Mouse (Mus musculus): ENCODE measurements around the gene Gm38655. TPM values are rescaled to one million over a fixed set of nuclear protein-coding genes. Genes with fewer than 3 reads are reported as not detected.
A peak's percentile ranks its signal among the peaks of the same experiment; 100 is the strongest.

Gene Gm38655
- polyA plus RNA-seq, 1 experiment from 2014 or later: not detected

GRCm38 (mm10) chr17:25210006-25210405, 34.7 kb upstream of the Gm38655 start:
- no peaks in the 10 kb centered on the region for H3K27me3 ChIP-seq
- WGBS: 91% methylated on average over 4 of the region's 4 CpGs
- no peaks in the 10 kb centered on the region for H3K9me3 ChIP-seq
- no peak overlapping the region for H3K4me3 ChIP-seq (replicated peaks)
- peaks cover 93% of the 10 kb centered on the region for H3K36me3 ChIP-seq
- H3K4me2 ChIP-seq (replicated peaks): no peak overlapping the region
- no peak overlapping the region for H3K27ac ChIP-seq
- H3K9ac ChIP-seq (replicated peaks): no peak overlapping the region
- H3K4me1 ChIP-seq (replicated peaks): no peaks in the 10 kb centered on the region
- ATAC-seq: no peak

- WGBS: 95% methylated on average over 4 of the region's 4 CpGs
- Histone ChIP-seq H3K9ac (replicated peaks) (no peak overlapping the region), H3K27ac (no peak overlapping the region), H3K4me2 (replicated peaks) (no peak overlapping the region), H3K27me3 (no peaks in the 10 kb centered on the region), H3K4me3 (replicated peaks) (no peak overlapping the region), H3K9me3 (no peaks in the 10 kb centered on the region), H3K36me3 (peaks cover 72% of the 10 kb centered on the region), H3K4me1 (replicated peaks) (no peaks in the 10 kb centered on the region)
- ATAC-seq: no peak
Observed at GRCm38 (mm10) chr17:25202401-25202800, 27.1 kb upstream of the Gm38655 start.

DNA sequence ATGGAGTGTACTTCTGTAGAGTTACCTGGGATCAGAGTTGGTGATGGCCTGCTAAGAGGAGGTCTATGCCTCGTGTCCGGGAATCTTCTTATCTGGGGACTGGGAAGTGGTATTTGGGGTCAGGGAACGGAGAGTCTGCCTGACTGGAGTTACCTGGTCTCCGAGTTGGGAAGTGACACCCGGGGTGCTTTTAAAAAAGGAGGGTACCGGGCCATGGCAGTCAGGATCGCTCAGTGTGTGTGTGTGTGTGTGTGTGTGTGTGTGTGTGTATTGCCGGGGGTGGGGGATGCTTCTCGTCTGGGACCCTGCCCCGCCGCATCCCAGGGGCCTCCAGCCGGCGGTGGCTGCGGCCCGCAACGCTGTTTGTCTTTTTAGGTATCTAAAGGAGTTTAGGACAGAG, 13.8 kb upstream of the Gm38655 start:
- H3K27me3 ChIP-seq: no peaks in the 10 kb centered on the region
- H3K36me3 ChIP-seq: peaks cover 14% of the 10 kb centered on the region
- H3K9me3 ChIP-seq: no peaks in the 10 kb centered on the region
- peak overlapping the region; percentile 98 for H3K4me3 ChIP-seq (replicated peaks)
- H3K4me1 ChIP-seq (replicated peaks): peaks cover 35% of the 10 kb centered on the region
- no peak overlapping the region for H3K27ac ChIP-seq
- peak overlapping the region; percentile 91 for H3K9ac ChIP-seq (replicated peaks)
- no peak for ATAC-seq
- 3% methylated on average over 16 of the region's 16 CpGs for WGBS
- H3K4me2 ChIP-seq (replicated peaks): peak overlapping the region; percentile 94

DNA sequence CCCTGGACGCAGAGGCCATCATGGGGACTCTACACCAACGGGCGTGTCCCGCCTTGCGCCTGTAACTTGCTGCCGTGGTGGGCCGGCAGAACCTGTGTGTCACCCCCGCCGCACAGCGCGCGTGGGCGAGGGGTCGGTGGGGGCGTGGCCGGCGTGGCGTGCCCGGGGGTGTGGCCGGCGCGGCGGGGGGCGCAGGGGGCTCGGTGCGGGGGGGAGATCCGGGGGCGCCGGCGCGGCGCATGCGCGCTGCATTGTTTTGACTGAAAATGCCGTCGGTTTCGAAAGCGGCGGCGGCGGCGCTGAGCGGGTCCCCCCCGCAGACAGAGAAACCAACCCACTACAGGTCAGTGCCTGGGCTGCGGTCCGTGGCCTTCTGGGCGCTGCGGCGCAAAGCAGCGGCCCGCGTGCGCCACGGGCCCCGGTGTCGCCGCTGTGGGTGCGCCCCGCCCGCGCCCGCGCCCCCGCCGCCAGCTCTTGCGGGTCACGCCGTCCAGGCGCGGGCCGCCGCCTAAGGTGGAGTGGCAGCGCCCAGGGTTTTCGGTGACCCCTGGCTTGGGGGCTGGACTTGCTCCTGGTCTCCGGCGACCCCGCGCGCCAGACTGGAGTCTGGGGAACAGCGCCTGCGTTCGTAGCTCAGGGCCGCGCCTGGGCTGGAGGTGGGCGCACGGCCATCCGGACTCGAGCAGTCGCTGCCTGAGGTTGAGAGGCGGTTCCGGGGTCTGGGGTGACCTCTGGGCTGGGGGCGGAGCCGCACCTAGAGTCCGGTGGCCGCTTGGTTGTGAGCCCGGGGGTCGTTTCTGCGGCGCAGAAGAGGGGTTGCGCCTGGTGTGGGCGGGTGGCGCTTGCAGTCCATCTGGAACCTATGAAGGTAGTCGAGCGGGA, 13.1 kb upstream of the Gm38655 start, which contains the start of gene Unkl:
Unkl (plus strand) TSS at position 248 of the 882 bp plus-strand sequence.
- Histone ChIP-seq H3K9ac (replicated peaks) (peak within 1 kb of the TSS; percentile 91), H3K9me3 (no peaks in the 10 kb centered on the region), H3K27me3 (no peaks in the 10 kb centered on the region), H3K36me3 (peaks cover 14% of the 10 kb centered on the region), H3K4me2 (replicated peaks) (peak within 1 kb of the TSS; percentile 94), H3K4me3 (replicated peaks) (peak within 1 kb of the TSS; percentile 98), H3K4me1 (replicated peaks) (peaks cover 40% of the 10 kb centered on the region), H3K27ac (peak within 1 kb of the TSS; percentile 82)
- WGBS: under 1% methylated on average over 101 of the region's 104 CpGs
- peak; percentile 43 for ATAC-seq

DNA sequence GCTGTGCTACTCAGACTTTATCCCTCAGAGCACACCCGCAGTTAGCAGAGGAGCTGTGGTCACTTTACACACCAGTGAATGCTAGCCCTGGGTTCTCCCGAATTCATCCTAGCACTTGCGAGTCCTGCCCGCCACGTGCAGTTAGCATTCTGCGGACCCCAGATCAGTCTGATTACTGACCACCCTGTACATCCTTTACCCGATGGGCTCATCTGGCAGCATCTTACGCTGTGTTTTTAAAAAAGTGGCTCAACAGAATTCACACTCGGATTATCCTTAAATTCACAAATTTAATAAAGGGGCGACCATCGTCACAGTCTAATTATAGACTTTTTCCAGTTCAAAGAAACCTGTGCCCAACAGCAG, 12.5 kb upstream of the Gm38655 start:
- H3K4me3 ChIP-seq (replicated peaks): peak overlapping the region; percentile 98
- H3K36me3 ChIP-seq: peaks cover 10% of the 10 kb centered on the region
- peaks cover 42% of the 10 kb centered on the region for H3K4me1 ChIP-seq (replicated peaks)
- peak overlapping the region; percentile 91 for H3K9ac ChIP-seq (replicated peaks)
- ATAC-seq: no peak
- peak overlapping the region; percentile 82 for H3K27ac ChIP-seq
- H3K9me3 ChIP-seq: no peaks in the 10 kb centered on the region
- H3K4me2 ChIP-seq (replicated peaks): peak overlapping the region; percentile 94
- no peaks in the 10 kb centered on the region for H3K27me3 ChIP-seq
- WGBS: 7% methylated on average over 11 of the region's 11 CpGs

DNA sequence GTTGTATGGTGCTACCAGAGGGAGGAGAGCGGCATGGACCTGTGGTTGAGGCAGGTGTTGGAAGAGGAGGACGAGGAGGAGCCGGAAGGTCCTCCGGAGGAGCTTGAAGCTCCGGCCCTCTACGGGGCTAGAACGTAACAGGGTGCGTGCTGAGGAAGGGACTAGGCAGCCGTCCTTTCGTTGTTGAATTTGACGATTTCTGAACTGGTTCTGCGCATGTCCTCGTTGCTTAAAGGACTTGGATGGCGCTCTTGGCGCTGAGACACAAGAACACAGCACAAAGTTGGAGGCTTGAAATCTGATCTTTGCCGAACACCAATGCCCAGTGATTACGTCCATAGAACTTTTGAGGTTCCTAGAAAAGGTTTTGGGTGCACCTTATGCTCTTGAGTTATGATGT, 9.7 kb upstream of the Gm38655 start:
- H3K27ac ChIP-seq: peak overlapping the region; percentile 95; the same call in 1 of the 2 replicates
- H3K9me3 ChIP-seq: no peaks in the 10 kb centered on the region
- ATAC-seq: peak; percentile 42
- H3K27me3 ChIP-seq: peaks cover 6% of the 10 kb centered on the region; the same call in 1 of the 2 replicates
- H3K9ac ChIP-seq (replicated peaks): peak overlapping the region; percentile 77
- H3K4me1 ChIP-seq (replicated peaks): peaks cover 36% of the 10 kb centered on the region
- H3K4me3 ChIP-seq (replicated peaks): peak overlapping the region; percentile 81
- H3K36me3 ChIP-seq: no peaks in the 10 kb centered on the region
- WGBS: 10% methylated on average over 17 of the region's 17 CpGs
- H3K4me2 ChIP-seq (replicated peaks): peak overlapping the region; percentile 100

DNA sequence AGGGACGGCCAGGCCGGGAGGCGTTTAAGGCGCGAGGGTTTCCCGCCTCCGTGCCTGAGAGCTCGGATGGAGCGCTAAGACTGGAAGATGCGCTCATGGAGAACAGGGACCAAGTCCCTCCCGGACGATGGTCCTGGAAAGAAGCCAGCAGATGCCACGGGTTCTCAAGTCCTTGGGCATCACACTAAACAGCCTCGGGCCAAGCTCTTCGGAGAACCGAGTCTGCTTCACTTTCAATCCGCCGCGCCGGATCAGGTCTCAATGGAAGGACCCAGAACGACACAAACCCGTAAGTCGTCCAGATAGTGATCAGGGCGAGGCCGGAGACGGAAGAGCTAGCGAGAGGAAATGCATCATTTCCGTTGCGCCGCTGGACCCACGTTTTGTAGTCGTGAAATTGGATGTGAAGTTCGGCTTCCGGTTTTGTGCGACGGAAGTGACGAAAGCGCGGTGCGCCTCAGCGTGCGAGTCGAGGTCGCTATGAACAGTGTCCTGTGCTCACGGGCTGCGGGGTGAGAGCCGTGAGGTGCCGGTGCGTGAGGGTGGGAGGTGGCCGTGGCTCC, 8.9 kb upstream of the Gm38655 start, which contains the start of gene BC003965:
BC003965 (plus strand) TSS at position 426 of the 563 bp plus-strand sequence.
- peaks cover 6% of the 10 kb centered on the region; the same call in 1 of the 2 replicates for H3K27me3 ChIP-seq
- ATAC-seq: peak; percentile 88
- under 1% methylated on average over 50 of the region's 50 CpGs for WGBS
- no peaks in the 10 kb centered on the region for H3K36me3 ChIP-seq
- peak within 1 kb of the TSS; percentile 100 for H3K4me2 ChIP-seq (replicated peaks)
- H3K9me3 ChIP-seq: no peaks in the 10 kb centered on the region
- peaks cover 28% of the 10 kb centered on the region for H3K4me1 ChIP-seq (replicated peaks)
- peak within 1 kb of the TSS; percentile 91 for H3K9ac ChIP-seq (replicated peaks)
- H3K27ac ChIP-seq: peak within 1 kb of the TSS; percentile 95
- H3K4me3 ChIP-seq (replicated peaks): peak within 1 kb of the TSS; percentile 81

DNA sequence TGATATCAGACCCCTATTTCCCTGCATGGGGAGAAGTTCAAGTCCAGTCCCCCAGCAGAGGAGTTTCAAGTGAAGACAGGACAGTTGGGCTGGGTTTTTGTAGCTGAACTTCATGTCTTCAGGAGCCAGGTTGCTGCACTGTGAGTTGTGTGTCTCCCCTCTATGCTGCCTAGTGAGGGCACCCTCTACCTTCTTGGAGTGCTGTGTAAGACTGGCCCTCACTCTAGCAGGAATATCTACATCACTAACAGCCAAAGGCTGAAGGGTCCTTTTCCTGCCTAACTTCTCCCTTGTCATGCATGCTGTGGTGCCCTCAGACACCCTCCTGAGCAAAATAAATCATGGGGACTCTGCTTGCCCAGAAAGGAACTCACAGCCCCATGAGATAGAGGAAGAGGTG, 8.0 kb upstream of the Gm38655 start:
- no peak for ATAC-seq
- peak overlapping the region; percentile 100 for H3K4me2 ChIP-seq (replicated peaks)
- H3K36me3 ChIP-seq: no peaks in the 10 kb centered on the region
- peaks cover 10% of the 10 kb centered on the region; the same call in 1 of the 2 replicates for H3K27me3 ChIP-seq
- H3K4me1 ChIP-seq (replicated peaks): peaks cover 24% of the 10 kb centered on the region
- peak overlapping the region; percentile 81 for H3K4me3 ChIP-seq (replicated peaks)
- H3K27ac ChIP-seq: peak overlapping the region; percentile 95; the same call in 1 of the 2 replicates
- H3K9ac ChIP-seq (replicated peaks): peak overlapping the region; percentile 91
- no peaks in the 10 kb centered on the region for H3K9me3 ChIP-seq

DNA sequence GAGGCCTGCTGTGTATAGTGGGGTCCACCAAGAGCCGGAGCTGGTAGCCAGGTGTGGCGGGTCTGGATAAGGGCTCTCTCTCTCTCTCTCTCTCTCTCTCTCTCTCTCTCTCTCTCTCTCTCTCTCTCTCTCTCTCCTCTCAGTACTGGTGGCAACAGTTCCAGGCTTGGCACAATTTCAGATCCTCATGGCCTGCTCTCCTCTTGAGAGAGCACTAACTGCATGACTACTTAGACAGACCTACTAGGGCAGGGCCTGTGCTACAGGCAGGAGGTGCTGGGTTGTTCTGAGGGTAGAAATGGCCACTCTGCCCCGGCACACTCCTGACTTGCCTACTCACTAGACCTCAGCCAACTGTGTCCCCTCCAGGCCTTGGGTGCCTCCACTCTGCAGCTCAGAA, 2.7 kb downstream of the Gm38655 start:
- Histone ChIP-seq H3K27ac (no peak overlapping the region), H3K4me2 (replicated peaks) (no peak overlapping the region), H3K36me3 (no peaks in the 10 kb centered on the region), H3K9me3 (no peaks in the 10 kb centered on the region), H3K4me1 (replicated peaks) (no peaks in the 10 kb centered on the region), H3K9ac (replicated peaks) (no peak overlapping the region), H3K4me3 (replicated peaks) (no peak overlapping the region), H3K27me3 (no peaks in the 10 kb centered on the region)
- WGBS: 90% methylated on average over 3 of the region's 3 CpGs
- ATAC-seq: no peak

DNA sequence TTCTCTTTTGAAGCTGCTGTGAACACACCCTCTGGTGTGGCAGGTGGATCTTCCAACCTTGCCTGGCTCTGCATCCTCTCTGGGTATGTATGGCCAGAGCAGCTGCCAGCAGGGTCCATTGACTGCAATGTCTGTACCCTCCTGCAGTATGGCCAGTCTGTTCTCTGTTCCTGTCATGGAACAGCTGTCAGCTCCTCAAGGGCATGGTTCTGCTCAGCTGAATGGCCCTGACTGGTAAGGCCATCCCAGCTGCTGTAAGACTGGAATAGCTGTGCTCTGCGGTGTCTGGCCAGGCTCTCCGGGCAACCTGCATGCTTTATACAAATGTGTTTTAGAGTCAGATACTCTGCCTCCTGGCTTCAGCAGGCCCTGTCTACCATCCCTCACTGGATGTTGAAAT, 5.6 kb downstream of the Gm38655 start:
- 90% methylated on average over 2 of the region's 2 CpGs for WGBS

GRCm38 (mm10) chr17:25165970-25166671, 9.2 kb downstream of the Gm38655 start:
- no peak overlapping the region for H3K4me2 ChIP-seq (replicated peaks)
- H3K36me3 ChIP-seq: peaks cover 12% of the 10 kb centered on the region
- 77% methylated on average over 6 of the region's 6 CpGs for WGBS
- no peaks in the 10 kb centered on the region for H3K27me3 ChIP-seq
- H3K9me3 ChIP-seq: no peaks in the 10 kb centered on the region
- no peaks in the 10 kb centered on the region for H3K4me1 ChIP-seq (replicated peaks)
- H3K27ac ChIP-seq: no peak overlapping the region
- H3K4me3 ChIP-seq (replicated peaks): no peak overlapping the region
- no peak overlapping the region for H3K9ac ChIP-seq (replicated peaks)
- no peak for ATAC-seq

More for the DNA sequence above, 5.6 kb downstream of the Gm38655 start:
- Histone ChIP-seq H3K9me3 (no peaks in the 10 kb centered on the region), H3K4me2 (replicated peaks) (no peak overlapping the region), H3K27me3 (no peaks in the 10 kb centered on the region), H3K36me3 (no peaks in the 10 kb centered on the region), H3K9ac (replicated peaks) (no peak overlapping the region), H3K27ac (no peak overlapping the region), H3K4me1 (replicated peaks) (no peaks in the 10 kb centered on the region), H3K4me3 (replicated peaks) (no peak overlapping the region)
- no peak for ATAC-seq

DNA sequence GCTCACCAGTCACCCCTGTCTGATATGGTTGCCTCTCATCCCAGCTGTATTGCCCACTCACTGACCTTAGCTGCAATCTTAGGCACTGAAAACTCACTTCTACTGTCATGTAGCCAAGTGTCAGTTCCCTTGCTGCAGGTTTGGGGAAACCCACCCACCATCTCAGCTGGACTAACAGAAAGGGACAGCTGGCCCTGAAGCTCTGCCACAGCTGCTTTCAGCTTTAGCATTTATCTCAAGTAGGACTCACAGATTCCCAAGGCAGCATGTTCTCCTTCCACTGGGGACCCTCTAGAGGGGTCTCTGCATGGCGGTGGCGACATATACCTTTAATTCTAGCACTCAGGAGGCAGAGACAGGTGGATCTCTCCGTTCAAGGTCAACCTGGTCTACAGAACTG, 10.5 kb downstream of the Gm38655 start:
- Histone ChIP-seq H3K36me3 (peaks cover 25% of the 10 kb centered on the region), H3K4me2 (replicated peaks) (no peak overlapping the region), H3K9ac (replicated peaks) (no peak overlapping the region), H3K4me3 (replicated peaks) (no peak overlapping the region), H3K9me3 (no peaks in the 10 kb centered on the region), H3K27me3 (no peaks in the 10 kb centered on the region), H3K27ac (no peak overlapping the region), H3K4me1 (replicated peaks) (no peaks in the 10 kb centered on the region)
- ATAC-seq: no peak
- 84% methylated on average over 3 of the region's 3 CpGs for WGBS
